Mouse (Mus musculus): Measurements from ENCODE around the gene Olfr76.
"Not testable (repeated sequence)": the region's sequence is repeated elsewhere in the genome, so short reads cannot be mapped to it uniquely, and the experiment has no call there.

Olfr76 gene

GRCm38 (mm10) chr19:12123103-12123502 lies at the start of gene Olfr76:
TSS of gene Olfr76 (minus strand) at chr19:12123203.
- no peak for DNase-seq

- not testable (repeated sequence) for DNase-seq
Measured at GRCm38 (mm10) chr19:12170062-12170599, 47.1 kb upstream of the Olfr76 start, which contains the start of gene Olfr1555-ps1. TSS of gene Olfr1555-ps1 (minus strand) at chr19:12170112.

- DNase-seq: no peak
Measured at GRCm38 (mm10) chr19:12145452-12145851, 22.4 kb upstream of the Olfr76 start.

GRCm38 (mm10) chr19:12143356-12143755 lies 20.4 kb upstream of the Olfr76 start:
- DNase-seq: no peak

- DNase-seq: peak; percentile 2
Measured at GRCm38 (mm10) chr19:12134289-12134688, 11.3 kb upstream of the Olfr76 start.

- DNase-seq: no peak
Measured at GRCm38 (mm10) chr19:12116464-12116863, 6.5 kb downstream of the Olfr76 start.

GRCm38 (mm10) chr19:12115797-12116196 lies 7.2 kb downstream of the Olfr76 start, which contains the start of gene Olfr1428:
TSS of gene Olfr1428 (minus strand) at chr19:12115897.
- DNase-seq: no peak

GRCm38 (mm10) chr19:12113807-12114206 lies 9.2 kb downstream of the Olfr76 start:
- no peak for DNase-seq

GRCm38 (mm10) chr19:12104541-12104940 lies 18.5 kb downstream of the Olfr76 start:
- DNase-seq: no peak

- no peak for DNase-seq
Measured at GRCm38 (mm10) chr19:12103234-12103633, 19.8 kb downstream of the Olfr76 start, which contains the start of gene Olfr1427. TSS of gene Olfr1427 (minus strand) at chr19:12103334.

GRCm38 (mm10) chr19:12091913-12092312 lies 31.1 kb downstream of the Olfr76 start, which contains the start of gene Olfr1426:
TSS of gene Olfr1426 (minus strand) at chr19:12092013.
- DNase-seq: no peak

- not testable (repeated sequence) for DNase-seq
Measured at GRCm38 (mm10) chr19:12077631-12078030, 45.4 kb downstream of the Olfr76 start, which contains the start of gene Olfr1425. TSS of gene Olfr1425 (minus strand) at chr19:12077731.

- DNase-seq: not testable (repeated sequence)
Measured at GRCm38 (mm10) chr19:12069546-12069945, 53.5 kb downstream of the Olfr76 start.

All from kidney, postnatal 14 days (tissue).